Mouse (Mus musculus) limb, embryonic 10.5 days (tissue): Measurements from ENCODE around the gene Ccer1. TPM values are rescaled to one million over a fixed set of nuclear protein-coding genes. Genes with fewer than 3 reads are reported as not detected.

Experiments used
- DNase-seq: peaks from one replicate; pipeline ENCODE4 v3.0.0-alpha.2; 2017; ENCODE audit warnings: low spot score
- H3K27ac ChIP-seq: fragments of 300-500 bp; sonication (generic); 2 replicates; pipeline ENCODE4 v1.5.1; 2016; ENCODE audit warnings: mild to moderate bottlenecking
- H3K27me3 ChIP-seq: fragments of 300-500 bp; sonication (generic); 2 replicates; pipeline ENCODE4 v1.6.1; 2016; ENCODE audit warnings: low read depth, mild to moderate bottlenecking; ENCODE audit not compliant: poor library complexity, severe bottlenecking
- H3K36me3 ChIP-seq: fragments of 300-500 bp; sonication (generic); 2 replicates; pipeline ENCODE4 v1.6.1; 2016; ENCODE audit warnings: mild to moderate bottlenecking, moderate library complexity
- H3K4me1 ChIP-seq: fragments of 300-500 bp; sonication (generic); 2 replicates; pipeline ENCODE4 v1.6.1; 2016
- H3K4me3 ChIP-seq: fragments of 300-500 bp; sonication (generic); 2 replicates; pipeline ENCODE4 v1.5.1; 2016; ENCODE audit warnings: mild to moderate bottlenecking, moderate library complexity
- H3K9me3 ChIP-seq: fragments of 300-500 bp; sonication (generic); replicated peaks from 2 replicates; pipeline ENCODE4 v1.6.1; 2016; ENCODE audit warnings: mild to moderate bottlenecking
- WGBS: fragments of 180-500 bp; shearing (Covaris S2); methylation state at CpG from one replicate; pipeline ENCODE4 v1.1.7; 2016; 5-methylcytosine and 5-hydroxymethylcytosine counted together
- polyA plus RNA-seq: library from polyadenylated mRNA; unstranded; fragments of >200 nt; fragmentation: Nextera tagmentation; extraction: Ambion mirVana; gene quantifications from 2 replicates; pipeline ENCODE4 v1.2.1, GENCODE M21; 2016

The Ccer1 gene
- not detected in 2 replicates for polyA plus RNA-seq

DNA sequence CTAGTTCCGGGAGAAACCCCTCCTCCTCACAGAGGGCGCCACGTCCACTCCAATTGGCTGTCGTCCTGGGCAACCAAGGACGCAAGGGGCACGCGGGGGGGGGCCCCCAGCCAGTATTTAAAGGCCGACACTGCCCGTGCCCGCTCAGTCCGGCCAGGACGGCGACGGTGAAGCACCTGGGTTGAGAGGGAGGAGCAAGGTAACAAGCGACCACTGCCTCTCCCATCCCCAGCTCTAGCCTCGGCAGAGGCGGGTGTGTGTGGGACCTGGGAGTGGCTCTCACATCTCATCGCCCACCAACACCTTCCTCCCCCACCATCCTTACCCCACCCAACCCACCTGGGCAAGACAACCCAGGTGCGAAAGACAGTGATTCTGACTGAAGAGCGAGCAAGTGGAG, at the start of gene Ccer1:
TSS of gene Ccer1 (plus strand) at position 147 of the 400 bp plus-strand sequence.
- 0 out of 2 replicates have a peak, but pooled peaks cover 2% of the 10 kb centered on the region for H3K4me1 ChIP-seq
- no peak for DNase-seq
- H3K36me3 ChIP-seq: no peaks in the 10 kb centered on the region
- no peaks in the 10 kb centered on the region for H3K27me3 ChIP-seq
- 73% methylated on average over 20 of the region's 20 CpGs for WGBS
- H3K27ac ChIP-seq: no peak within 1 kb of the TSS
- H3K9me3 ChIP-seq: no peaks in the 10 kb centered on the region; the same call in 1 of the 2 replicates
- H3K4me3 ChIP-seq: no peak within 1 kb of the TSS

DNA sequence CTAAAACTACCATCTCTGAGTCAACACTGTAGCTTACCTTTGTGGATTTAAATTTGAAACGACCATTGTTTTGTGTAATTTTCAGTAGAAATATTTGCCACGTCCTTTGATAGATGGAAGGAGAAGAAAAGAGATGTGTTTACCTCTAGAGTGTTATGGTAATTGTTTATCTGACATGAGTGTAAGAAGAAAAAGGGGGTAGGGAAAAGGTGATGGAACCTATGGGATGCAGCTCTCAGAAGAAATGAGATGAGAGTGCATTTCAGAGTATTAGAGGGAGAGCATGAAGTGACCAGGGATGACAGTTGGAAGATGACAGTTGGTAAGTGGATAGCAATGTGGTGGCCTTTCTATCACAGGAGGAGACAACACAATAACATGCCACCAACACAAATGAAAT, 49.1 kb upstream of the Ccer1 start, which contains the start of gene Epyc:
TSS of gene Epyc (plus strand) at position 301 of the 400 bp plus-strand sequence.
- Histone ChIP-seq H3K9me3 (no peaks in the 10 kb centered on the region), H3K4me3 (no peak within 1 kb of the TSS), H3K27ac (no peak within 1 kb of the TSS), H3K36me3 (no peaks in the 10 kb centered on the region), H3K27me3 (no peaks in the 10 kb centered on the region), H3K4me1 (no peaks in the 10 kb centered on the region)
- 91% methylated on average over 2 of the region's 2 CpGs for WGBS
- no peak for DNase-seq

DNA sequence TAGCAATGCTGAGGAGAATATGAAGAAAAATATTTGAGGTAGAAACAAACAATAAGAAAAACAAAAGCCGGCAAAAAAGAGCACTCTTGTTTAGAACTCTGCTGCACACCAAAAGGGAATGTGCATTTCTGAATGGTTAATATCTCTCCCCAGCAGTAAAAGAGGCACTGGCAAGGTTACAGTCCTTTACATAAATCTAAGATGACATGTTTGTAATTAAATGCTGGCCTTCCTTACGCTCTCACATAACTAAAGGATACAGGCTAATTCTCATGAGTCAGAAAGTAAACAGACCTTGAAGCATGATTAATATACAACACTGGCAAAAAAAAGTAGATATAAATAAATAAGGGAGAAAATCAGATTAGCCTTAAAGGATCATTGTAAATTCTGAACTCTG, 42.5 kb upstream of the Ccer1 start:
- DNase-seq: no peak

GRCm38 (mm10) chr10:97659489-97659888, 33.4 kb upstream of the Ccer1 start:
- DNase-seq: no peak
- Histone ChIP-seq H3K27me3 (no peaks in the 10 kb centered on the region), H3K36me3 (no peaks in the 10 kb centered on the region), H3K4me3 (no peak overlapping the region), H3K9me3 (no peaks in the 10 kb centered on the region), H3K4me1 (no peaks in the 10 kb centered on the region), H3K27ac (no peak overlapping the region)
- WGBS: 90% methylated on average over 1 of the region's 1 CpGs

More for the DNA sequence above, 42.5 kb upstream of the Ccer1 start:
- no peaks in the 10 kb centered on the region for H3K4me1 ChIP-seq
- H3K4me3 ChIP-seq: no peak overlapping the region
- H3K27me3 ChIP-seq: no peaks in the 10 kb centered on the region
- no peaks in the 10 kb centered on the region for H3K9me3 ChIP-seq
- H3K36me3 ChIP-seq: no peaks in the 10 kb centered on the region
- WGBS: 50% methylated on average over 2 of the region's 2 CpGs
- H3K27ac ChIP-seq: no peak overlapping the region

DNA sequence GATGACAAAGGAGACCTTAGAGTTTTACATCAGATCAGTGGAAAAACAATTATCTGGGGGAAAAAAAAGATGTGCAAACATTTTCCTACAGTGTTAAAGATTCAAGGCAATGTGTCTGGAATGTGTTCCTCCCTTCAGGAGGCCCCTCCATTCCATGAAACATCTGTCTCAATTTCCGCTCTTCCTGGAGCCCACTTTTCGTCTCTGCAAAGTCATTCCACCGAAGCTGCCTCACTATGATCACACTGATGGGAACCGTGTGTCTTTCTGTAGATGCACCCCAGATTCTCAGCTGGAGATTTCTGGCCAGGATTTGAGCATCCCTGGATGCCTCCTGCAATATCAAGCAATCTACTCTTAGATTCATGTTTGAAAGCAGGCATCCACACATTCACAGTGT, 24.2 kb upstream of the Ccer1 start:
- Histone ChIP-seq H3K9me3 (no peaks in the 10 kb centered on the region), H3K4me1 (0 out of 2 replicates have a peak, but pooled peaks cover 3% of the 10 kb centered on the region), H3K27me3 (no peaks in the 10 kb centered on the region), H3K4me3 (no peak overlapping the region), H3K27ac (no peak overlapping the region), H3K36me3 (no peaks in the 10 kb centered on the region)
- no peak for DNase-seq
- 81% methylated on average over 4 of the region's 4 CpGs for WGBS

GRCm38 (mm10) chr10:97670202-97670601, 22.7 kb upstream of the Ccer1 start:
- no peaks in the 10 kb centered on the region for H3K27me3 ChIP-seq
- no peaks in the 10 kb centered on the region for H3K9me3 ChIP-seq
- H3K27ac ChIP-seq: no peak overlapping the region
- no peaks in the 10 kb centered on the region for H3K36me3 ChIP-seq
- H3K4me3 ChIP-seq: no peak overlapping the region
- 0 out of 2 replicates have a peak, but pooled peaks cover 3% of the 10 kb centered on the region for H3K4me1 ChIP-seq
- WGBS: 81% methylated on average over 4 of the region's 4 CpGs
- DNase-seq: no peak

DNA sequence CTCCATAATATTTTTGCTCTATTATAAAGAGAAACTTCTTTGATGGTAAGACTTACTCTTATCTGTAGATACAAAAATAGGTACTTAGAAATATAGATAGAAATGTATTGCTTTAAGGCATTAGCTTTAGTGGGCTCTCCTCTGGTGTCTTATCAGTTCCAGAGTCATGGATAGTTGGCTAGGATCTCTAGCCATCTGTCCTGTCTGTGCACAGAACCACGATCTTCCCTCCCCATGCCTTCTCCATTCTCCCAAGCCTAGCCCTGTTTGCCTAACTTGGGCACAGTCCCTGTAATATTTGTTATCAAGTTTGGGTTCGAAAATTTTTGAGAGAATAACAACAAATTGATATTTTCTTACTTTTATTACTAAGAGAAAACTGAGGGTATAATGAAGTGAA, 19.6 kb upstream of the Ccer1 start:
- Histone ChIP-seq H3K9me3 (no peaks in the 10 kb centered on the region), H3K4me1 (0 out of 2 replicates have a peak, but pooled peaks cover 3% of the 10 kb centered on the region), H3K27ac (no peak overlapping the region), H3K4me3 (no peak overlapping the region), H3K27me3 (no peaks in the 10 kb centered on the region), H3K36me3 (no peaks in the 10 kb centered on the region)
- WGBS: 71% methylated on average over 2 of the region's 2 CpGs
- DNase-seq: no peak

DNA sequence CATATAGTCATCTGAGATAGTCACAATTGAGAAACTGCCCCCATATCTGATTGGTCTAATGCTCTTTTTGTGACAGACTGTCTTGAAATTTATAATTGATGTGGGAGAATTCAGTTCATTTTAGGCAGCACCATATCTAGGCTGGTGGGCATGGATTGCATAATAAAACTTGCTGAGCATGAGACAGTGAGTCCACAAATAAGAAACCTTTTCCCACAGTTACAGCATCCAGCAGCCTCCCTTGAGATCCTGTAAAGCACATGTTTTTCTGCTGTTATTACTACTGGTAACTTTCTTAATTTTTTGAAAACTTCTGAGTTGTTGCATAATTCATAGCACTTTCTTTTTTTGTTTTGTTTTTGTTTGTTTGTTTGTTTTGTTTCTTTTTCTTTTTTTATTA, 9.9 kb upstream of the Ccer1 start:
- no peak overlapping the region for H3K27ac ChIP-seq
- H3K36me3 ChIP-seq: no peaks in the 10 kb centered on the region
- H3K4me1 ChIP-seq: no peaks in the 10 kb centered on the region
- no peak for DNase-seq
- no peak overlapping the region for H3K4me3 ChIP-seq
- no peaks in the 10 kb centered on the region for H3K27me3 ChIP-seq
- H3K9me3 ChIP-seq: no peaks in the 10 kb centered on the region

DNA sequence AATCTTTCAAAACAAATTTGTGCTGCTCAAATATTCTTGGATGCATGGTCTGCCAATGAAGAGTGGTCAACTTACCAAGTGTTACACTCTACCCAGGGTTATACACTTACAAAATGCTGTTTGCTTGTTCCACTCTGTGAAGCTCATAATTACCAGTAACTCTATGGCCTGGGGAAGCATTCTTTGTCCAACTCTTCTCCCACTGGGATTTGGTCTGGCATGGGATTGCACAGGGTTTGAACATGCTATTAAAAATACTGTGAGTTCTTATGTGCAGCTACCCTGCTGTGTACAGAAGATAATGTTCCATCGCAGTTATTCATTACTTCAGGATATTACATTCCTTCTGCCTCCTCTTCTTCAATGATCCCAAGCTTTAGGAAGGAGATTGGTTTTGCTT, 5.7 kb upstream of the Ccer1 start:
- DNase-seq: no peak
- H3K9me3 ChIP-seq: no peaks in the 10 kb centered on the region
- WGBS: 94% methylated on average over 1 of the region's 1 CpGs
- no peaks in the 10 kb centered on the region for H3K4me1 ChIP-seq
- H3K27me3 ChIP-seq: no peaks in the 10 kb centered on the region
- H3K4me3 ChIP-seq: no peak overlapping the region
- H3K27ac ChIP-seq: no peak overlapping the region
- H3K36me3 ChIP-seq: no peaks in the 10 kb centered on the region

DNA sequence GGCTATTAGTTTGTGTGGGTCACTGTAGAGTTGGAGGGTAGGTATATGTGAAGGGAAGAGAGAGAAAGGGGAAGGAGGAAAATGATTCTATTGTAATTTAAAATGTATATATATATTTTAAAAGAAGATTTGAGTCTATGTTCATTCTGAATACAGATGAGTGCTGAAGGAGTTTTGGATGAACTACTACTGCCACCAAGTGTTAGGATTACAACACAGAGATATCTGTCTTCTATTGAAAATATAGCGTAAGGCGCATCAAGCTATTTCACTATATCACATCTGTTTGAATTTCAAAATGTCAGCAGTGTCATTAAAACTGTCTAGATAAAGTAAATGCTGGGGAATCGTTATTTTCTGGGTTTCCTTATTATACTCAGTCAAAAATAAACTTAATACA, 3.4 kb upstream of the Ccer1 start:
- Histone ChIP-seq H3K9me3 (no peaks in the 10 kb centered on the region; the same call in 1 of the 2 replicates), H3K36me3 (no peaks in the 10 kb centered on the region), H3K27ac (no peak overlapping the region), H3K27me3 (no peaks in the 10 kb centered on the region), H3K4me1 (0 out of 2 replicates have a peak, but pooled peaks cover 2% of the 10 kb centered on the region), H3K4me3 (no peak overlapping the region)
- WGBS: 87% methylated on average over 3 of the region's 3 CpGs
- no peak for DNase-seq

DNA sequence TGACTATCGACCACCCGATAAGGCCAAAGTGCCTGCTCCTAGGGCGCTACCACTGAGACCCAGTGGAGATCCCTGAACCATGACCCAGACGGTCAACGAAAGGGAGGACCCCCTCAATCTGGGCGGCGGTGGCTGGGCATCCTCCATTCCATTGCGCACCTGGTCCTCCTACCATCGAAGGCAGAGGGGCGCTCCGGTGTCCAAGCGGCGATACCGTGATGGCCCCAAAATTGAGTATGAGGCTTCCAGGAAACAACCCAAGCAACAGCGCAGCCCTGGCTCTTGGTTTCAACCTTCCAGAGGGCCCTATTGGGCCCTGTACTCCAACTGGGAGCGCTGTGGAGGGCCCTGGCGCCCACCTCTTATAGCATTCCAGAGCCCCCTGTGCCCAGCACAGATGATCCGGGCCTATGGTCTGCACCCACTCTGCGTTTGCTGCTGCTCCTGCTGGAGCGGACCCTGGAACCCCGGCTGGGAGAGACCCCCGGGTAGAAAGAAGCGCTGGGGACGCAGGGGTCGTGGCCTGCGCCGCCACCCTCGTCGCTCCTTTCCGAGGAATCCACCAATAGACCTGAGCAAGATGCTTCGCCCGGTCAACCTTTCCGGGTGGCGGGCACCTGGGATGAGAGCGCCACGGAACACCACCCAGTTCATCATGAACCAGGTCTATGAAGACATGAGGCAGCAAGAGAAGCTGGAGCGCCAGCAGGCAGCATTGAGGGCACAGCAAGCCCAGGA, 708 bp downstream of the Ccer1 start:
- no peak for DNase-seq
- 88% methylated on average over 37 of the region's 37 CpGs for WGBS
- Histone ChIP-seq H3K9me3 (no peaks in the 10 kb centered on the region; the same call in 1 of the 2 replicates), H3K4me3 (no peak overlapping the region), H3K27ac (no peak overlapping the region), H3K36me3 (no peaks in the 10 kb centered on the region), H3K4me1 (0 out of 2 replicates have a peak, but pooled peaks cover 2% of the 10 kb centered on the region), H3K27me3 (no peaks in the 10 kb centered on the region)

DNA sequence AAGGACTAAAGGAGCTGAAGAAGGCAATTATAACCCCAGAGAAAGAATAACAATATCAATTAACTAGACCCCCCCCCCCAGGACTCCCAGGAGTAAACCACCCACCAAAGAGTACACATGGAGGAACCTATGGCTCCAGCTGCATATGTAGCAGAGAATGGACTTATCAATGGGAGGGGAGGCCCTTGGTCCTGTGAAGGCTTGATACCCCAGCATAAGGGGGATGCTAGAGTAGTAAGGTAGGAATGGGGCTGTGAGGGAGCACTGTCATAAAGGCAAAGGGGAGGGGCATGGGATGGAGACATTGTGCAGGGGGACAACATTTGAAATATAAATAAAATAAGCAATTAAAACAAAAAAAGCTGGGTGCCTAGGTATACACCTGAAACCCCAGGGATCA, 9.5 kb downstream of the Ccer1 start:
- H3K4me3 ChIP-seq: no peak overlapping the region
- H3K36me3 ChIP-seq: no peaks in the 10 kb centered on the region
- H3K9me3 ChIP-seq: no peaks in the 10 kb centered on the region
- no peaks in the 10 kb centered on the region for H3K27me3 ChIP-seq
- no peak overlapping the region for H3K27ac ChIP-seq
- no peaks in the 10 kb centered on the region for H3K4me1 ChIP-seq
- DNase-seq: no peak

- 48% methylated on average over 1 of the region's 1 CpGs for WGBS
- H3K27ac ChIP-seq: no peak overlapping the region
- peak; percentile 43 for DNase-seq
Observed at GRCm38 (mm10) chr10:97704562-97704961, 11.7 kb downstream of the Ccer1 start.

More at GRCm38 (mm10) chr10:97704562-97704961, 11.7 kb downstream of the Ccer1 start:
- no peaks in the 10 kb centered on the region for H3K4me1 ChIP-seq
- H3K27me3 ChIP-seq: no peaks in the 10 kb centered on the region
- no peaks in the 10 kb centered on the region for H3K36me3 ChIP-seq
- H3K9me3 ChIP-seq: no peaks in the 10 kb centered on the region
- no peak overlapping the region for H3K4me3 ChIP-seq
